Comparison of ENCODE assay signal across 19 mouse cellular contexts in the genomic region with DNA sequence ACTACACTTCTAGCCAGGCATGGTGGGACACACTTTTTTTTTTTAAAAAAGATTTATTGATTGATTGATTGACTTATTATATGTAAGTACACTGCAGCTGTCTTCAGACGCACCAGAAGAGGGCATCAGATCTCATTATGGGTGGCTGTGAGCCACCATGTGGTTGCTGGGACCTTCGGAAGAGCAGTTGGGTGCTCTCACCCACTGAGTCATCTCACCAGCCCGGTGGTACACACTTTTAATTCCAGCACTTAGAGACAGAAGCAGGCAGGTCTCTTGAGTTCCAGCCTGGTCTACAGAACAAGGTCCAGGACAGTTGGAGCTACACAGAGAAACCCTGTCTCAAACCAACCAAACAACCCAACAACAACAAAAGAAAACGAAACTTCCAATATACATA. TPM values are rescaled to one million over a fixed set of nuclear protein-coding genes. Genes with fewer than 3 reads are reported as not detected.
DNase-seq lines count a peak whose midpoint lies in the region; ATAC-seq and TF ChIP-seq lines count a peak whose summit lies in the region.
"Had no signal": no experiment of that assay in that cellular context is flagged by ENCODE, and none has a peak within 500 bp of the region (broad histone marks: within the 10 kb centered on the region; RNA-seq: fewer than 3 reads in every experiment).

No protein-coding gene starts in this region.

- H3K4me2 ChIP-seq in heart, embryonic 11.5 days, result no peak overlapping the region
- peak overlapping the region; percentile 65; the same call in 1 of the 2 replicates for H3K4me2 ChIP-seq in liver, embryonic 16.5 days (ENCODE audit: low read depth, low read length)

- H3K79me2 ChIP-seq in heart, adult 2 months (replicated peaks; ENCODE audit: control insufficient read depth, insufficient read depth, low read length), result no peaks in the 10 kb centered on the region

- H3K9ac ChIP-seq in heart, adult 2 months (ENCODE audit: low read depth, low read length), result no peak overlapping the region
- H3K9ac ChIP-seq in heart, embryonic 11.5 days (ENCODE audit: low read depth, low read length), result no peak overlapping the region
- no peak overlapping the region for H3K9ac ChIP-seq in liver, embryonic 16.5 days (ENCODE audit: low read depth, low read length)
- H3K9ac ChIP-seq: hindbrain, embryonic 13.5 days; liver, embryonic 13.5 days had no signal

- peak; percentile 41 for TF ChIP-seq CTCF in heart, adult 2 months (IDR thresholded peaks at IDR 0.05)
- no peak for TF ChIP-seq CTCF in spleen, adult 2 months (IDR thresholded peaks at IDR 0.05; ENCODE audit: extremely low read depth, insufficient read depth, insufficient read length, insufficient replicate concordance)

- intact Hi-C loops in heart, adult 2 months (cut with DNase I), result loop anchor here (2.0 to 10.0 kb wide), 2 partner anchors 47 to 49 kb away; a partner anchor contains a TSS

- TF ChIP-seq POLR2A in heart, adult 2 months (IDR thresholded peaks at IDR 0.05; ENCODE audit: insufficient read depth, low read depth, low read length), result no peak
- no peak for TF ChIP-seq POLR2A in spleen, adult 2 months (IDR thresholded peaks at IDR 0.05; ENCODE audit: low read depth, low read length)

- H3K4me3 ChIP-seq in heart, adult 2 months, result no peak overlapping the region
- H3K4me3 ChIP-seq in heart, embryonic 11.5 days (ENCODE audit: low read depth, low read length), result no peak overlapping the region
- peak overlapping the region; percentile 33 for H3K4me3 ChIP-seq in spleen, adult 2 months (ENCODE audit: extremely low read depth, insufficient read depth, insufficient read length)
- no peak overlapping the region for H3K4me3 ChIP-seq in liver, embryonic 16.5 days (ENCODE audit: low read depth, low read length)
- H3K4me3 ChIP-seq: hindbrain, embryonic 13.5 days had no signal

- peak overlapping the region; percentile 83 for H3K27ac ChIP-seq in heart, adult 2 months
- H3K27ac ChIP-seq in heart, embryonic 11.5 days (ENCODE audit: low read depth, low read length), result no peak overlapping the region
- H3K27ac ChIP-seq in spleen, adult 2 months (ENCODE audit: insufficient read depth, low read length), result peak overlapping the region; percentile 69
- H3K27ac ChIP-seq in liver, embryonic 16.5 days (ENCODE audit: low read length), result no peak overlapping the region; the same call in 1 of the 2 replicates
- H3K27ac ChIP-seq: embryonic facial prominence, embryonic 13.5 days; hindbrain, embryonic 13.5 days; liver, embryonic 13.5 days had no signal

- TF ChIP-seq EP300 in heart, adult 2 months (IDR thresholded peaks at IDR 0.05; ENCODE audit: insufficient read depth, low read depth, low read length), result no peak

- ATAC-seq in heart, embryonic 11.5 days (replicated peaks; ENCODE audit: insufficient number of reproducible peaks, low FRiP score, low TSS enrichment), result no peak
- no peak for ATAC-seq in liver, embryonic 16.5 days (ENCODE audit: low read depth)
- ATAC-seq: forebrain, embryonic 16.5 days had no signal

- 68% methylated on average over 4 of the region's 4 CpGs for WGBS in heart, adult 2 months
- WGBS in heart, embryonic 11.5 days (ENCODE audit: insufficient replicate concordance), result 66% methylated on average over 4 of the region's 4 CpGs
- WGBS in spleen, adult 2 months, result 35% methylated on average over 4 of the region's 4 CpGs
- WGBS in liver, embryonic 16.5 days (ENCODE audit: insufficient replicate concordance), result 44% methylated on average over 4 of the region's 4 CpGs

- no peaks in the 10 kb centered on the region for H3K36me3 ChIP-seq in heart, adult 2 months (ENCODE audit: control insufficient read depth, insufficient read depth, low read length)
- no peaks in the 10 kb centered on the region for H3K36me3 ChIP-seq in heart, embryonic 11.5 days (ENCODE audit: control insufficient read depth, insufficient read depth, low read length)
- no peaks in the 10 kb centered on the region for H3K36me3 ChIP-seq in spleen, adult 2 months (ENCODE audit: control insufficient read depth, insufficient read depth, low read length)
- H3K36me3 ChIP-seq in liver, embryonic 16.5 days (ENCODE audit: control insufficient read depth, insufficient read depth), result no peaks in the 10 kb centered on the region
- H3K36me3 ChIP-seq: embryonic facial prominence, embryonic 13.5 days; G1E; hindbrain, embryonic 13.5 days; liver, embryonic 13.5 days had no signal

- no peaks in the 10 kb centered on the region for H3K27me3 ChIP-seq in heart, adult 2 months (ENCODE audit: control insufficient read depth, insufficient read depth, low read length)
- no peaks in the 10 kb centered on the region for H3K27me3 ChIP-seq in heart, embryonic 11.5 days (ENCODE audit: control insufficient read depth, insufficient read depth, low read length)
- no peaks in the 10 kb centered on the region for H3K27me3 ChIP-seq in spleen, adult 2 months (ENCODE audit: control insufficient read depth, insufficient read depth, low read length)
- peaks cover 11% of the 10 kb centered on the region for H3K27me3 ChIP-seq in liver, embryonic 16.5 days (ENCODE audit: control insufficient read depth, insufficient read depth, low read depth, low read length)

- H3K9me3 ChIP-seq in heart, embryonic 11.5 days (replicated peaks; ENCODE audit: control insufficient read depth, low read length), result no peaks in the 10 kb centered on the region
- H3K9me3 ChIP-seq in liver, embryonic 16.5 days (replicated peaks; ENCODE audit: control insufficient read depth, low read length), result no peaks in the 10 kb centered on the region
- H3K9me3 ChIP-seq: embryonic facial prominence, embryonic 13.5 days; G1E; hindbrain, embryonic 13.5 days; liver, embryonic 13.5 days had no signal

- peaks cover 3% of the 10 kb centered on the region for H3K4me1 ChIP-seq in heart, adult 2 months (ENCODE audit: control insufficient read depth, insufficient read depth, low read length)
- peaks cover 10% of the 10 kb centered on the region for H3K4me1 ChIP-seq in heart, embryonic 11.5 days (ENCODE audit: control insufficient read depth, insufficient read depth, low read length)
- peaks cover 10% of the 10 kb centered on the region for H3K4me1 ChIP-seq in spleen, adult 2 months (ENCODE audit: control insufficient read depth, insufficient read depth, insufficient read length)
- H3K4me1 ChIP-seq in liver, embryonic 16.5 days (ENCODE audit: control insufficient read depth, low read depth, low read length), result no peaks in the 10 kb centered on the region

- no peak for DNase-seq in heart, adult 2 months
- DNase-seq in spleen, adult 2 months (ENCODE audit: low read depth in 1 of 2, low spot score in 2 of 2), result no peak
- DNase-seq in spleen, postnatal 14 days (ENCODE audit: low spot score in 2 of 2), result no peak
- DNase-seq in right cerebral cortex, adult 18-20 months, result no peak
- DNase-seq in adrenal gland, adult (ENCODE audit: inconsistent age in 2 of 2, low spot score in 1 of 2), result no peak
- no peak for DNase-seq in left cerebral cortex, adult 8-10 months (ENCODE audit: low spot score in 2 of 2)
- DNase-seq: adrenal gland, adult 8-10 months; cerebellum, adult 8-10 months; liver, embryonic 13.5 days; lung, postnatal 10 days; right cerebral cortex, postnatal 14 days had no signal

RNA-seq across cellular contexts. Expression of a gene that starts 1.3 kb away (rescaled TPM):
- total RNA-seq in heart, adult 2 months (2021), result 10 to 100 TPM; 10.1 to 18.1 TPM
- polyA plus RNA-seq in heart, adult 2 months (2012; rRNA removed), result 17.0 and 22.2 TPM in 2 replicates
- polyA plus RNA-seq in heart, embryonic 11.5 days (2014; fragmentation: Nextera tagmentation; extraction: Ambion mirVana), result 14.3 and 15.2 TPM in 2 replicates
- 23.2 and 25.0 TPM in 2 replicates for polyA plus RNA-seq in spleen, adult 2 months (2012; rRNA removed)
- polyA plus RNA-seq in liver, embryonic 16.5 days (2015; fragmentation: Nextera tagmentation; extraction: Ambion mirVana), result 7.5 and 8.9 TPM in 2 replicates
- 1 to 10 TPM; 6.5 to 8.5 (median 7.8) TPM for total RNA-seq in left cerebral cortex, adult 8-10 months (2022)
- polyA plus RNA-seq: G1E had no signal

RNA-seq across cellular contexts. Expression of a gene that starts 37.0 kb away (rescaled TPM):
- 1 to 10 TPM; 1.1 to 1.3 TPM for total RNA-seq in heart, adult 2 months (2021)
- 2.1 and 3.0 TPM in 2 replicates for polyA plus RNA-seq in heart, adult 2 months (2012; rRNA removed)
- 5.5 and 5.7 TPM in 2 replicates for polyA plus RNA-seq in heart, embryonic 11.5 days (2014; fragmentation: Nextera tagmentation; extraction: Ambion mirVana)
- 0.06 and 0.18 TPM in 2 replicates for polyA plus RNA-seq in spleen, adult 2 months (2012; rRNA removed)
- 0.19 and 0.25 TPM in 2 replicates for polyA plus RNA-seq in liver, embryonic 16.5 days (2015; fragmentation: Nextera tagmentation; extraction: Ambion mirVana)
- total RNA-seq in left cerebral cortex, adult 8-10 months (2022), result under 1 TPM; 0.13 to 0.64 (median 0.48) TPM
- total RNA-seq: G1E; megakaryocyte-erythroid progenitor cell, adult 5-6 weeks had no signal
- polyA plus RNA-seq: forebrain, embryonic 16.5 days; G1E; neural tube, embryonic 11.5 days had no signal

RNA-seq across cellular contexts. Expression of a gene that starts 50.5 kb away (rescaled TPM):
- total RNA-seq in heart, adult 2 months (2021), result 10 to 100 TPM in 1 of 2 experiments, 1 to 10 TPM in 1; 9.7 to 10.9 TPM
- polyA plus RNA-seq in heart, adult 2 months (2012; rRNA removed), result 6.6 and 15.5 TPM in 2 replicates
- polyA plus RNA-seq in heart, embryonic 11.5 days (2014; fragmentation: Nextera tagmentation; extraction: Ambion mirVana), result 15.8 and 21.4 TPM in 2 replicates
- 10.4 and 13.4 TPM in 2 replicates for polyA plus RNA-seq in spleen, adult 2 months (2012; rRNA removed)
- polyA plus RNA-seq in liver, embryonic 16.5 days (2015; fragmentation: Nextera tagmentation; extraction: Ambion mirVana), result 4.3 and 4.6 TPM in 2 replicates
- total RNA-seq in left cerebral cortex, adult 8-10 months (2022), result 10 to 100 TPM; 19.3 to 22.4 (median 20.5) TPM

RNA-seq across cellular contexts. Expression of a gene that starts 59.6 kb away (rescaled TPM):
- under 1 TPM; 0.32 to 0.70 TPM for total RNA-seq in heart, adult 2 months (2021)
- polyA plus RNA-seq in heart, adult 2 months (2012; rRNA removed), result 0.38 and 0.39 TPM in 2 replicates
- polyA plus RNA-seq in heart, embryonic 11.5 days (2014; fragmentation: Nextera tagmentation; extraction: Ambion mirVana), result 0.46 and 0.68 TPM in 2 replicates
- 1.9 and 2.0 TPM in 2 replicates for polyA plus RNA-seq in spleen, adult 2 months (2012; rRNA removed)
- polyA plus RNA-seq in liver, embryonic 16.5 days (2015; fragmentation: Nextera tagmentation; extraction: Ambion mirVana), result 0.06 and 0.11 TPM in 2 replicates
- total RNA-seq in left cerebral cortex, adult 8-10 months (2022), result 1 to 10 TPM; 2.4 to 3.7 (median 2.5) TPM
- total RNA-seq: G1E; megakaryocyte-erythroid progenitor cell, adult 5-6 weeks had no signal
- polyA plus RNA-seq: G1E had no signal

Comparison
In these comparisons a context has a peak if more than half of its experiments do, and no peak if none do; other contexts are left out.
1. H3K27ac ChIP-seq: peak in heart, adult 2 months (single experiment) and spleen, adult 2 months (single experiment); none in heart, embryonic 11.5 days (single experiment) and liver, embryonic 16.5 days (single experiment).